Mouse (Mus musculus) embryo, embryonic 10 days (tissue): ENCODE results near the gene Anxa11.
"Not testable (repeated sequence)": the region's sequence is repeated elsewhere in the genome, so short reads cannot be mapped to it uniquely, and the experiment has no call there.

Source experiments
- DNase-seq: peaks from one replicate; pipeline ENCODE4 v3.0.0-alpha.2; 2015; ENCODE audit warnings: low spot score

Anxa11 gene

GRCm38 (mm10) chr14:25869135-25869878 is 27.4 kb downstream of the Anxa11 start:
- DNase-seq = no peak

GRCm38 (mm10) chr14:25872461-25873415 is 30.8 kb downstream of the Anxa11 start:
- no peak for DNase-seq

DNA sequence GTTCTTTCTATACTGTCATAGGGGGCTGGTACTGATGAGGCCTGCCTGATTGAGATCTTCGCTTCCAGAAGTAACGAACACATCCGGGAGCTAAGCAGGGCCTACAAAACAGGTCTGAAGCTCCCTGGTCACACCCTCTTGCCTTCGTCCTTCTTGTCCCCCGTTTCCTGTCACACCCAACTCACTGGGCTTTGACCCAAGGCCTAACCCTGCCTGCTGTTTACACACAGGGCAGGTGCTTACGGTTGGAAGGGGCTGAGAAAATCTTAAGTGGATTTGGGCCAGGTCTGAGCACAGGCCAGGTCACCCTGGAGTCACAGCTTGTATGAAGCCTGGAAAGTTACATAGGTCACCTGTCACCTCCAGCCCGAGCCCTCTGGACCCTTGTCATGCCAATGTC is 34.7 kb downstream of the Anxa11 start:
- DNase-seq = not testable (repeated sequence)

DNA sequence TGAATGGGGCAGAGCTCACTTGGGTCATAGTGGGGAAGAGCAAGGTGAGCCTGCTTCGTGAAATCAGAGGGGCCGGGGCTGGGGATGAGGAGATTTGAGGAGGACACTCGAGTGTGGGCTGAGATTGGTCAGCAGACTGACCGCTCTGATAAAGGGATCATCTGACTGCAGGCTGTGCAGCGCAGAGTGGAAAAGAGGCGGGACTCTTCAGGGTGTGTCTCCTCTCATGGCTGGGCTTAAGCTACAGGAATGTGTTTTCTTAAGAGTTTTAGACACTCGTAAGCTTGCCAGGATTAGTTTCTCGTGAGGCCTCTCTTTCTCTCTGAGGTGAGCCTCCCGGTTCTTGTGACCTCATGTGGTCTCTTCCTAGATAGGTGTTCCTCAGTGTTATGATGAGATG is 39.8 kb downstream of the Anxa11 start:
- not testable (repeated sequence) for DNase-seq

- not testable (repeated sequence) for DNase-seq
These were observed 43.9 kb downstream of the Anxa11 start for GRCm38 (mm10) chr14:25885886-25886285.

- not testable (repeated sequence) for DNase-seq
These were observed 52.6 kb downstream of the Anxa11 start for GRCm38 (mm10) chr14:25894566-25894965.

DNA sequence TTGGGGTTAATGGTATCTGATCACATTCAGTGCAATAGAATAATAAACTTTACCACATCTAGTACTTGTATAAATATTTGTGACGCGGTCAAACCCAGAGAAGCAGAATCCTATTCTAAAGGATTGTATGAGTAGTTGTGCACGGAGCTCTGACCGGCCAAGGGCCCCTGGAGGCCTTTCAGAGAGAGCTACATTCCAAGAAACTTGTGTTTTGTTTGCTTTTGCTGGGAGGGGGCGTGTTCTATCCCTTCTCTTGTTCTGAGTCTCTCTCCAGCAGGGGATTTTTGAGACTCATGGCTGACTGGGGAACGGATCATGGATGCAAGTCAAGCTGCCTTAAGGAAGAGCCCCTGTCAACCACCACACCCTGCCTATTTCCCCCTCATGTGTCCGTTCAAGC is 53.7 kb downstream of the Anxa11 start:
- not testable (repeated sequence) for DNase-seq

- DNase-seq = not testable (repeated sequence)
These were observed 61.0 kb downstream of the Anxa11 start, which contains the start of gene Plac9a for GRCm38 (mm10) chr14:25903000-25903399. Gene Plac9a, minus strand, starts transcription at chr14:25903100.

GRCm38 (mm10) chr14:25905243-25905642 is 63.3 kb downstream of the Anxa11 start:
- not testable (repeated sequence) for DNase-seq

DNA sequence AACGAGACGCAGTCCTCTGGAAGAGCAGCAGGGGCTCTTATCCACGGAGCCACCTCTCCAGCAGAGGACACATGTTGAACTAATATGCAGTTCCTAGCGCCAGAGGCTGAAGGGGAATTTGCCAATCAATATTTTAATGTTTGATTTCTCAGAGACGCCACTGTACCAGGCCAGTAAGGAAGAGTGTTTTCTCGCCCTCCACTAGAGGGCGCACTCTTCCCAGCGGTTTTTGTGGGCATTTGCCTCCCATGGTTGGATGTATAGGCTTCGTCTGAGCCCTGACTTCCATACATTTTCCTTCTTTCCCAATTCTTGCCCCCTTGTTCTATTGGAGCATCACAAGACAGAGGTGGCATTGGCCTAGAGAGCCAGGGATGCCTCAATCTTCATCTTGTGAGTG is 65.3 kb downstream of the Anxa11 start:
- not testable (repeated sequence) for DNase-seq

GRCm38 (mm10) chr14:25908976-25909375 is 67.0 kb downstream of the Anxa11 start:
- not testable (repeated sequence) for DNase-seq

DNA sequence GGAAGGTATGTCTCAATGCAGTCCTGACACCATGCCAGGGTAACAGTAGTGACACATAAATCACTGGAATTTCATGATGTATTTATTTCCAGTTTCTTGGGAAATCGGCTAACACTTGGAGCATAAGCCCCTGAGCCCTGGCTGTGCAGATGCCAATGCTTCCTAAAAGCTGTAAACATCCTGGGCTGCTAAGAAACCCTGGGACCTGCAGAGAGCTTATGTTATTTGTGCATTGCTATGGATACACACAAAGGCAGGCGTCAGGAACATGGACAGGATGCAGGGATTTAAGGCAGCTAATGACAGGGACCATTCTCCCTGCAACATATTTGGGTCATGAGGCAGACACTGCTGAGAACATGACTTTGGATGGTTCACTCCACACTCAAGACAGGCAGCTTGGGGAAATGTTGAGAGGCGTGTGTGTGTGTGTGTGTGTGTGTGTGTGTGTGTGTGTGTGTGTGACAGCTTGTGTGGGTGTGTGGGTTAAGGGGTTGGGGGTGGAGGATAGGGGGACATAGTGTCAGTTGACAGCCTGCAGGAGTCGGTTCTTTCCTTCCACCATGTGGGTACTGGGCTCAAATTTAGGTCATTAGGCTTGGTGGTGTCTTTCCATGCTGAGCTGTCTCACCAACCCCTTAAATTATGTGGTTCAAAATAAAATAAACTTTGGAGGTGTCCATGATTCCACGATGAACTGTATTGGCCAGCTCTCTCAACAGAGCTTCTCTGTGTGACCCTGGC is 76.6 kb downstream of the Anxa11 start:
- not testable (repeated sequence) for DNase-seq

DNA sequence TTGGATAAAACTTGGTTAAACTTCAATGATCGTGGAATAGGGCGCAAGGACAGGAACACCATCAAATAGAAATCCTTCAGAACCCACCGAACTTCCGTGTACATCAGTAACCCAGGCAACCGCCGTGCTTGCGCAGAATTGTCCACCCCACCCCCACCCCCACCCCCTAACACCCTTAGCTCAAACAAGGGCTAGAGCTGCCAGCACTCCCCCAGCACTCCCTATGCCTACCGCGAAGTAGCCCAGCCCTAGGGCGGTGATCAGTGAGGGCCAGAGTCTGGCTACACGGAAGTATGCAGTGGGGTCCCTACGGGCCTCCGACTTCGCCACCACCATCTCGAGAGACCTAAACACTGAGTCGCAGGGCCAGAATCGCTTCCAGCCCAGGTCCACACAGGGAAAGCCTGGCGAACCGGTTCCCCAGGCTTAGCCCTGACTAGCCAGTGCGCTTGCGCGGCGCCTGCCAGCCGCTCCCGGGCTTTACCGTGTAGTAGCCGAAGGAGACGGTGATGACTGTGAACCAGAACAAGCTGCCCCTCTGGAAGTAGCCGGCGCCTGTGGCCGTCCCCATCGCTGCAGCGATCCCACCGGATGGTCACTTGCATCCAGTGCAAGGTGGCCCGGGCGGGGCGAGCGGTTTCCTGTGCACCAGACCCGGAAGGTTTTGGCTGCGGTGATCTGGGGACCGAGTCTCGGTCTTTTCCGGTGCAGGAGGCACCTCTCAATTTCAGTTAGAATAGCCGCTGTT is 85.0 kb downstream of the Anxa11 start:
- DNase-seq = not testable (repeated sequence)

DNA sequence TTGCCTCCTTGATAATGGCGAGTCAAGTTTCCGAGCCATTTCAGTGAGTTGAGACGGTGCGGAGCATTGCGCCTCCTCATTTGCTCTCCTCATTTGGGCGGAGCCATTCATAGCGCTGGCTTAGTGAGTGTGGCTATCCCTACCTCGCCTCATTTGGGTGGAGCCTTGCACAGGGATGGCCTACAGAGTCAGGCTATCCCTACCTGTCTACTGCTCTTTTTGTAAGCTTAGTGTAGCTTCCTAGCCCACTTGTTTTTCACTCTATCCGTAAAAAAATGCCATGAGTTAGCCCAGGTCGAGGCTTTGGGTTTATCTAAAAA is 85.6 kb downstream of the Anxa11 start, which contains the start of gene Tmem254a:
Tmem254a (minus strand) TSS at position 111 of the 320 bp plus-strand sequence.
- DNase-seq = not testable (repeated sequence)
